Mouse (Mus musculus) kidney, adult 2 months (tissue): ENCODE data around the gene Cebpb.

Experiments used
- CTCF ChIP-seq: fragments of 200-500 bp; conservative IDR thresholded peaks from 2 replicates; pipeline ENCODE4 v1.5.1; 2011; ENCODE audit warnings: low read depth, mild to moderate bottlenecking, control low read depth, low read length, moderate library complexity, mixed read lengths; ENCODE audit not compliant: insufficient read depth, insufficient read length
- POLR2A ChIP-seq: fragments of 200-500 bp; IDR thresholded peaks from one replicate; pipeline ENCODE4 v1.6.1; 2011; ENCODE audit warnings: low read depth, low read length, control low read depth

DNA sequence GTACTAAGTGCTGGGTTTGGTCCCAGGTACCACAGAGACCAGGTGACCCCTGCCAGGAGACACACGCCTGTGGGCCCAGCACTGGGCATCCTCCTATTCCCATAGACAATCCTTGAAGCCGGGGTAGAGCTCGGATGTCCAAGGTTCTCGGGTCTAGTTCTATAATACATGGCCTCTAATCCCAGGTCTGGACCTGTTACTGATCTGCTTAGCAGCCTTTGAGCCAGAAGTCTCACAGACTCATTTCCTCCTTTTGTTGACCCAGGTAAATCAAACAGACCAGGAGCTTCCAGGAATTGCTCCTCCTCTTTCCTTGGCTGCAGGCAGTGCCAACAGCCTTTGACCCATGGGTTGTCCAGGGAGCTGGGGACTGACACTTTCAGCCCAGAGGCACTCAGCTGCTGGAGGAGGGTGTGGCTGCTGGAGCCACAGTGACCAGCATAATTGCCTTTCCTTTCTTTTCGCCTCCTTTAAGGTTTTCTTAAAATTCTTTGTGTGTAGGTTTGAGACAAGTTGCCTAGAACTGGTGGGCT is 17.5 kb upstream of the Cebpb start:
- TF ChIP-seq CTCF (no peak), POLR2A (no peak)
